Mouse (Mus musculus): ENCODE measurements around the gene Abracl.

Abracl gene

GRCm38 (mm10) chr10:18022741-18023347 is at the start of gene Abracl:
Gene Abracl (minus strand): TSS chr10:18023288.
- peak; percentile 33 to 66 for DNase-seq (ENCODE audit: low read depth in 1 of 2, low spot score in 2 of 2)

GRCm38 (mm10) chr10:18072871-18073270 is 49.8 kb upstream of the Abracl start:
- DNase-seq (ENCODE audit: low read depth in 1 of 2, low spot score in 2 of 2): no peak

- no peak for DNase-seq (ENCODE audit: low read depth in 1 of 2, low spot score in 2 of 2)
These were observed 47.5 kb upstream of the Abracl start for GRCm38 (mm10) chr10:18070616-18071015.

GRCm38 (mm10) chr10:18070144-18070543 is 47.1 kb upstream of the Abracl start:
- no peak for DNase-seq (ENCODE audit: low read depth in 1 of 2, low spot score in 2 of 2)

- no peak for DNase-seq (ENCODE audit: low read depth in 1 of 2, low spot score in 2 of 2)
These were observed 46.5 kb upstream of the Abracl start for GRCm38 (mm10) chr10:18069576-18069975.

GRCm38 (mm10) chr10:18068880-18069279 is 45.8 kb upstream of the Abracl start:
- no peak for DNase-seq (ENCODE audit: low read depth in 1 of 2, low spot score in 2 of 2)

GRCm38 (mm10) chr10:18067761-18068446 is 44.8 kb upstream of the Abracl start:
- no peak for DNase-seq (ENCODE audit: low read depth in 1 of 2, low spot score in 2 of 2)

GRCm38 (mm10) chr10:18066031-18066439 is 42.9 kb upstream of the Abracl start:
- no peak for DNase-seq (ENCODE audit: low read depth in 1 of 2, low spot score in 2 of 2)

- no peak for DNase-seq (ENCODE audit: low read depth in 1 of 2, low spot score in 2 of 2)
These were observed 41.6 kb upstream of the Abracl start for GRCm38 (mm10) chr10:18064606-18065228.

GRCm38 (mm10) chr10:18061533-18061932 is 38.4 kb upstream of the Abracl start:
- no peak for DNase-seq (ENCODE audit: low read depth in 1 of 2, low spot score in 2 of 2)

- DNase-seq (ENCODE audit: low read depth in 1 of 2, low spot score in 2 of 2): no peak
These were observed 37.7 kb upstream of the Abracl start for GRCm38 (mm10) chr10:18060778-18061177.

GRCm38 (mm10) chr10:18059807-18060206 is 36.7 kb upstream of the Abracl start:
- DNase-seq (ENCODE audit: low read depth in 1 of 2, low spot score in 2 of 2): no peak

GRCm38 (mm10) chr10:18058681-18059338 is 35.7 kb upstream of the Abracl start:
- DNase-seq (ENCODE audit: low read depth in 1 of 2, low spot score in 2 of 2): no peak

- DNase-seq (ENCODE audit: low read depth in 1 of 2, low spot score in 2 of 2): no peak
These were observed 33.3 kb upstream of the Abracl start for GRCm38 (mm10) chr10:18056391-18056745.

- peak in 1 of 2 experiments; percentile 3 for DNase-seq (ENCODE audit: low read depth in 1 of 2, low spot score in 2 of 2)
These were observed 32.8 kb upstream of the Abracl start, which contains the start of gene Reps1 for GRCm38 (mm10) chr10:18055696-18056390. Gene Reps1 (plus strand): TSS chr10:18055861.

GRCm38 (mm10) chr10:18055009-18055695 is 32.1 kb upstream of the Abracl start:
- DNase-seq (ENCODE audit: low read depth in 1 of 2, low spot score in 2 of 2): peak; percentile 49 to 64

GRCm38 (mm10) chr10:18047380-18048146 is 24.5 kb upstream of the Abracl start:
- no peak for DNase-seq (ENCODE audit: low read depth in 1 of 2, low spot score in 2 of 2)

- no peak for DNase-seq (ENCODE audit: low read depth in 1 of 2, low spot score in 2 of 2)
These were observed 23.3 kb upstream of the Abracl start for GRCm38 (mm10) chr10:18046380-18046779.

- DNase-seq (ENCODE audit: low read depth in 1 of 2, low spot score in 2 of 2): no peak
These were observed 13.8 kb upstream of the Abracl start for GRCm38 (mm10) chr10:18036849-18037248.

GRCm38 (mm10) chr10:18034408-18034807 is 11.3 kb upstream of the Abracl start:
- no peak for DNase-seq (ENCODE audit: low read depth in 1 of 2, low spot score in 2 of 2)

All from monocyte, adult 2 months (primary cell).